Mouse (Mus musculus): Measurements from ENCODE around the gene Il24.
A peak's percentile ranks its signal among the peaks of the same experiment; 100 is the strongest.

Il24 gene

GRCm38 (mm10) chr1:130850405-130850804 is 36.8 kb downstream of the Il24 start:
- DNase-seq (ENCODE audit: low spot score) = no peak

GRCm38 (mm10) chr1:130849530-130850214 is 37.6 kb downstream of the Il24 start:
- no peak for DNase-seq (ENCODE audit: low spot score)

- no peak for DNase-seq (ENCODE audit: low spot score)
Observed at GRCm38 (mm10) chr1:130844516-130844915, 42.7 kb downstream of the Il24 start.

GRCm38 (mm10) chr1:130841621-130842020 is 45.6 kb downstream of the Il24 start:
- DNase-seq (ENCODE audit: low spot score) = no peak

- DNase-seq (ENCODE audit: low spot score) = no peak
Observed at GRCm38 (mm10) chr1:130840599-130841379, 46.5 kb downstream of the Il24 start.

- DNase-seq (ENCODE audit: low spot score) = peak; percentile 23
Observed at GRCm38 (mm10) chr1:130838288-130838687, 49.0 kb downstream of the Il24 start.

GRCm38 (mm10) chr1:130835161-130835936 is 51.9 kb downstream of the Il24 start:
- no peak for DNase-seq (ENCODE audit: low spot score)

GRCm38 (mm10) chr1:130832230-130833149 is 54.8 kb downstream of the Il24 start:
- no peak for DNase-seq (ENCODE audit: low spot score)

Data from urinary bladder, postnatal 14 days (tissue).